Mouse (Mus musculus) intestine, postnatal 0 days (tissue): ENCODE measurements at regions not wholly inside any gene's neighbourhood (a gene's known extent, or its start where the extent isn't known, plus 50 kb on each side); places are given as distances from the start of the nearest gene placed in this dataset.

Experiments
- ATAC-seq: fragments of 200-750 bp; cut with Nextera tagmentation; 2 replicates; pipeline ENCODE4 v1.8.0; 2017; ENCODE audit warnings: mild to moderate bottlenecking, moderate TSS enrichment, moderate library complexity
- H3K27ac ChIP-seq: fragments of 300-500 bp; sonication (generic); 2 replicates; pipeline ENCODE4 v1.5.1; 2014; ENCODE audit warnings: mild to moderate bottlenecking, low read depth, low read length, moderate library complexity
- H3K27me3 ChIP-seq: fragments of 300-500 bp; sonication (generic); replicated peaks from 2 replicates; pipeline ENCODE4 v1.6.1; 2014; ENCODE audit warnings: low read length, mixed read lengths; ENCODE audit not compliant: control insufficient read depth, insufficient read depth
- H3K36me3 ChIP-seq: fragments of 300-500 bp; sonication (generic); 2 replicates; pipeline ENCODE4 v1.6.1; 2014; ENCODE audit warnings: mild to moderate bottlenecking, moderate library complexity; ENCODE audit not compliant: control insufficient read depth, insufficient read depth
- H3K4me1 ChIP-seq: fragments of 300-500 bp; sonication (generic); replicated peaks from 2 replicates; pipeline ENCODE4 v1.6.1; 2014; ENCODE audit warnings: antibody characterized with exemption, low read length, mixed read lengths; ENCODE audit not compliant: control insufficient read depth, insufficient read depth
- H3K4me2 ChIP-seq: fragments of 300-500 bp; sonication (generic); replicated peaks from 2 replicates; pipeline ENCODE4 v1.6.1; 2014; ENCODE audit warnings: low read depth, mild to moderate bottlenecking, moderate library complexity
- H3K4me3 ChIP-seq: fragments of 300-500 bp; sonication (generic); 2 replicates; pipeline ENCODE4 v1.5.1; 2014; ENCODE audit warnings: low read depth, low read length
- H3K9ac ChIP-seq: fragments of 300-500 bp; sonication (generic); 2 replicates; pipeline ENCODE4 v1.6.1; 2014; ENCODE audit warnings: mild to moderate bottlenecking, low read depth, low read length
- H3K9me3 ChIP-seq: fragments of 300-500 bp; sonication (generic); 2 replicates; pipeline ENCODE4 v1.6.1; 2016; ENCODE audit warnings: mixed run types; ENCODE audit not compliant: control insufficient read depth
- CTCF ChIP-seq: sonication (generic); IDR thresholded peaks from 2 replicates; pipeline ENCODE4 v1.5.1; 2016; ENCODE audit warnings: low read depth, mild to moderate bottlenecking, control low read depth, antibody characterized with exemption, moderate library complexity
- WGBS: fragments of 180-500 bp; shearing (Covaris S2); extraction: QIAGEN DNeasy Blood & Tissue Kit; methylation state at CpG from one replicate; pipeline ENCODE4 v1.1.7; 2014; 5-methylcytosine and 5-hydroxymethylcytosine counted together

DNA sequence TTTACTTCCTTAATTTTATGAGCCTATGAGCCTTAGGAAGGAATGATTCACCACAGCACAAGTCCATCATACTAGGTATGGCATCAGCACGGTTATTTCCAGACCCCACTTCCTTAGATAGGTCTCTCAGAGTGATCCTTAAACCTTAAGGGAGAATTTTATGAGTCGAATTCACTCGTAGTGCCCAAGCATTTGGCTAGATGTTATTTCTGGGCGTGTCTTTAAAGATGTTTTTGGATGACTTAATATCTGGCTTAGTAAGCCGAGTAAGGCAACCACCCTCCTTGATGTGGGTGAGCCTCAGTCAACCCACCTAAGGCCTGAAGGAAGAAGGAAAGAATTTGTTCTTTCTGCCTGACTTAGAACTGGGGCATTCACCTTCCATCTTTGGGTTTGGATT lies 132.8 kb upstream of the Eif4g2 start:
- Histone ChIP-seq H3K4me1 (no peaks in the 10 kb centered on the region), H3K36me3 (no peaks in the 10 kb centered on the region), H3K4me2 (no peak overlapping the region), H3K27ac (no peak overlapping the region), H3K9me3 (no peaks in the 10 kb centered on the region), H3K9ac (no peak overlapping the region), H3K4me3 (no peak overlapping the region), H3K27me3 (no peaks in the 10 kb centered on the region)
- no peak for TF ChIP-seq CTCF
- WGBS: 74% methylated on average over 5 of the region's 5 CpGs
- ATAC-seq: no peak

DNA sequence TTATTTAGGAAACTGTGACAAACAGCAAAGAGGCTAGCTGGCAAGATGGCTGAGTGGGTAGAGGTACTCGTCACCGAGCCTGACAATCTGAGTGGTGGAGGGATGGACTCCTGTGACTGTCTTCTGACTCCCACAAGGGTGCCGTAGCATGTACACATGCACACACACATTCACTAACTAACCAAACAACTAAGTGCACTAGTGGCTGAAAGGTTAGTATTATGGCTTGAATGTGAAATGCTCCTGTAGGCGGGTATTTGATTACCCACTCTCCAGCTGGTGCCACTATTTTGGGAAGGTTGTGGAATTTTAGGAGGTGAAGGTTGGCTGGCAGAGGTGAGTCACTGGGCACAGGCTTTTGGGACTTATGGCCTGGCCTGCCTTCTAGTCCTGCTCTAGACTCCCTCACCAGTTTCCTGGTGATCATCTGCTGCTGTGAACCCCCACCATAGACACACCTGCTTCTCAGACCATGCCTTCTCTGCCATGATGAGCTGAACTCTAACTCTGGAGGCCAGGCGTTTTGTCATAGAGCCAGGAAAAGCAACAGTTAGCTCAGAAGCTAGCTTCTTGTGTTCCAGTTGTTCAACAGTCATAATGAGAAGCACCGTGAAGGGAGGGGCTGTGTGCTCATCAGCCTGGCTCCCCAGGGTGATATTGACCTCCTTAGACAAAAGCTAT lies 131.5 kb upstream of the Eif4g2 start:
- Histone ChIP-seq H3K4me1 (no peaks in the 10 kb centered on the region), H3K4me2 (no peak overlapping the region), H3K4me3 (no peak overlapping the region), H3K9ac (no peak overlapping the region), H3K27me3 (no peaks in the 10 kb centered on the region), H3K36me3 (no peaks in the 10 kb centered on the region), H3K9me3 (no peaks in the 10 kb centered on the region), H3K27ac (no peak overlapping the region)
- ATAC-seq: no peak
- 87% methylated on average over 6 of the region's 6 CpGs for WGBS
- TF ChIP-seq CTCF: no peak

DNA sequence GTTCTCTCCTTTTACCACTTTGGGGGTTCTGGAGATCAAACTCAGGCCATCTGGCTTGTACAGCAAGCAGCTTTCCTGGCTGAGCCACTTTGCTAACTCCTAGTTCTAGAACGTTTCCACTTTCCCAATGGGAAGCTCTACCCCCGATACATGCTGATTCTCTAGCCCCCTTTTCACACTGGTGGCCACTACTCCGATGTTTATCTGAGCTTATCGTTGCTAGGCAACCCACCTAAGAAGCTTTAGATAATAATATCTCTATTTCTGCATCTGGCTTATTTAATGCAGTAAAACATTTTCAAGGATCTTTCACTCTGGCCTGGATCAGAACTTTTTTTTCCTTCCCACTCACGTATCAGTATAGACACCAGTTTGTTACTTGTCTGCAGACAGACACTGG lies 129.4 kb upstream of the Eif4g2 start:
- no peaks in the 10 kb centered on the region for H3K36me3 ChIP-seq
- no peak overlapping the region for H3K4me3 ChIP-seq
- 49% methylated on average over 5 of the region's 5 CpGs for WGBS
- H3K9me3 ChIP-seq: no peaks in the 10 kb centered on the region
- ATAC-seq: no peak
- TF ChIP-seq CTCF: no peak
- no peaks in the 10 kb centered on the region for H3K4me1 ChIP-seq
- H3K4me2 ChIP-seq: no peak overlapping the region
- no peak overlapping the region for H3K27ac ChIP-seq
- H3K9ac ChIP-seq: no peak overlapping the region
- no peaks in the 10 kb centered on the region for H3K27me3 ChIP-seq

DNA sequence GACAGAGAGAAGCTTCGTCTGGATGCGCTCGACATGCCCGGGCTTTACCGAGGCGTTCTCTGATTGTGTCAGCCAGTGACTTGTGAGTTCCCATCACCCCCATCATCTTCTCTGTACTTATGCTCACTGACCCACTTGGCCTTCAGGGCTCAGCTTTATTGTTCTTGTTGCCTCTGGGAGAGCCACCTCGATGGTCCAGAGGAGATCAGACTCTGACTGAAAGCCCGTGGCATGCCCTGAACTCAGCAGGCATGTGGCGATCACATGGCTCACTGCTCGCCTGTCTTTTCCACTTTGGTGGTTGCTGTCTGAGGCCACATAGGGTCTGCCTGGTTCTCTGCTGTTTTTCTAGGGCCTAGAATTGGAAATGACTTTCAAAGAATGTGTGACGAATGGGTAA lies 128.8 kb upstream of the Eif4g2 start:
- H3K4me1 ChIP-seq: no peaks in the 10 kb centered on the region
- H3K4me3 ChIP-seq: no peak overlapping the region
- H3K9ac ChIP-seq: no peak overlapping the region
- no peak for TF ChIP-seq CTCF
- no peak for ATAC-seq
- H3K27me3 ChIP-seq: no peaks in the 10 kb centered on the region
- no peaks in the 10 kb centered on the region for H3K9me3 ChIP-seq
- H3K36me3 ChIP-seq: no peaks in the 10 kb centered on the region
- no peak overlapping the region for H3K4me2 ChIP-seq
- whole genome bisulfite sequencing: 85% methylated on average over 11 of the region's 11 CpGs
- no peak overlapping the region for H3K27ac ChIP-seq

DNA sequence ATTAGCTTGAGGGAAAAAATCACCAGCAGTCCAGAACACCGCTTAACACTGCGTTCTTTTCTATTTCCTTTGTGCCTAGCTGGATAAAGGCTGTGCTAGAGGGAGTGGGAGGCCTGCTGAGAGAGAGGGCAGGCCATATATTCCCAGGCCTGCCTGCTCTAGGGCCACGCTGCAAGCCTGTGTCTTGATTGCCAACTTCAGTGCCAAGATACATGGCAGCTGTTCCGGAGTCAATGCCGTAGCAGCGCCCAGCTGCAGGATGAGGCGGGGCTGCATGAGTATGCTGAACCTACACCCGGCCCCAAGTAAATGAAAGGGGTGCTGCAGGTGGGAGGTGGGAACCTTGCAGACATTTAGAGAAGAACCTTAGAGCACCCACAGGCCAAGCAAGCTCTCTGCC lies 127.5 kb upstream of the Eif4g2 start:
- TF ChIP-seq CTCF: no peak
- Histone ChIP-seq H3K4me3 (no peak overlapping the region), H3K27me3 (no peaks in the 10 kb centered on the region), H3K4me2 (no peak overlapping the region), H3K36me3 (no peaks in the 10 kb centered on the region), H3K9ac (no peak overlapping the region), H3K4me1 (no peaks in the 10 kb centered on the region), H3K27ac (no peak overlapping the region), H3K9me3 (no peaks in the 10 kb centered on the region)
- 83% methylated on average over 8 of the region's 8 CpGs for WGBS
- ATAC-seq: no peak

DNA sequence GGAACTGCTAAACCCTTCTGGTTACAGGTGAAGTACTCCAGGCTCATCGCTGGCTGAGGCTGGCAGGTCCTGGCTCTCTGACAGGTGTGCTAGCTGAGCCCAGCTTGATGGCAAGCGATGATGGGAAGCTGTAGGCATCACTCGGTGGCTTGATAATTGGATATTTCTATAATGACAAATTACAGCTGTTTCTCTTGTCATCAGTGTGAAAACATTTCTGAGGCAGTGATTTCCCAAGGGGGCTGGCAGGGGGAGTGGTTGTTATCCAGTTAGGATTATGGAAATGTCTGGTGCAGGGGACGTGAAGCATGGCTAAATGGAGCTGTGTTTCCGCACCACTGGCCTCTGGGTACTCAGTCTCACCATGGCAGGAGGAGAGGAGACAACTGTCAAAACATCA lies 123.0 kb upstream of the Eif4g2 start:
- no peaks in the 10 kb centered on the region for H3K36me3 ChIP-seq
- no peaks in the 10 kb centered on the region for H3K4me1 ChIP-seq
- no peak for TF ChIP-seq CTCF
- no peak overlapping the region for H3K4me3 ChIP-seq
- H3K4me2 ChIP-seq: no peak overlapping the region
- no peaks in the 10 kb centered on the region for H3K9me3 ChIP-seq
- H3K9ac ChIP-seq: no peak overlapping the region
- 89% methylated on average over 5 of the region's 5 CpGs for WGBS
- H3K27me3 ChIP-seq: no peaks in the 10 kb centered on the region
- no peak for ATAC-seq
- H3K27ac ChIP-seq: no peak overlapping the region
